Mouse (Mus musculus): ENCODE data around the gene Asrgl1. TPM values are rescaled to one million over a fixed set of nuclear protein-coding genes. Genes with fewer than 3 reads are reported as not detected.
A peak's percentile ranks its signal among the peaks of the same experiment; 100 is the strongest.
"Not testable (repeated sequence)": the region's sequence is repeated elsewhere in the genome, so short reads cannot be mapped to it uniquely, and the experiment has no call there.

The Asrgl1 gene
- polyA plus RNA-seq, 1 experiment from 2014 or later = 11.8 TPM

DNA sequence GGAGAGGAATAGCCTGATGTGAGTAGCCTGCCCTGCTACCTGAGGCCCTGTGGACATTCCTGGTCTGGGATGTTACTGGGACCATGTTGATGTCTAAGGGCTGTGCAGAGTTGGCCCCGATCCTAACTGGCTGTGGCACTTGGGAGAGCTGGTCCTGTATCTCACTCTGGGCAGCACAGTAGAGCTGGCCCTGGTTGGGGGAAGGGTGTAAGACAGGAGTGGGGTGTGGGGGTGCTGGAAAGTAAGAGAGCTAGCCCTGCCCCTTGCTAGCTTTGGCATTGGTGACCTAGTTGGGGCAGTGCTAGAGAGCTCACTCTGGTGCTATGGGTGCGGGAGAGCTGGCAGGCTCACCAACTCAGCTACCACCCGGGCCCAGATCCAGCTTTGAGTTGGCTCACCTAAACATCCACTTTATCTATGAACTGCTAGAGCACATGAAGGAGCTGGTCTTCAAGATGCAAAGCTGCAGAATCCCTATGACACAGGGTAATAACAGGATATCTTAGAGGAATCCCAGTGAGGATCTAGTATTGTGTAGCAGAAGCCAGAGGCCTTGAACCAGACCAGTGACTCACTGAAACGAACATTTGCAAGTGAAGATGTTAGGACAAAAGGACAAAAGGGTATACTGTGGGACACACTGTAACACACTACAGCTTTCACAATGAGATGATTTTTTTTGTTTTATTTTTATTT is 6.8 kb downstream of the Asrgl1 start:
- Histone ChIP-seq H3K9ac (ENCODE audit: low read length) (no peak overlapping the region), H3K4me1 (ENCODE audit: control insufficient read depth, insufficient read depth, low read length) (no peaks in the 10 kb centered on the region; the same call in 1 of the 2 replicates), H3K27me3 (ENCODE audit: control insufficient read depth, insufficient read depth, low read length) (no peaks in the 10 kb centered on the region), H3K4me2 (ENCODE audit: low read depth, low read length) (no peak overlapping the region), H3K36me3 (ENCODE audit: control insufficient read depth, insufficient read depth, low read length) (no peaks in the 10 kb centered on the region), H3K27ac (ENCODE audit: low read length) (no peak overlapping the region), H3K9me3 (replicated peaks; ENCODE audit: control insufficient read depth, low read length) (no peaks in the 10 kb centered on the region), H3K4me3 (replicated peaks; ENCODE audit: low read length) (no peak overlapping the region)
- WGBS = 94% methylated on average over 4 of the region's 4 CpGs
- no peak; the same call in 1 of the 2 replicates for ATAC-seq (ENCODE audit: insufficient read depth, low FRiP score)

DNA sequence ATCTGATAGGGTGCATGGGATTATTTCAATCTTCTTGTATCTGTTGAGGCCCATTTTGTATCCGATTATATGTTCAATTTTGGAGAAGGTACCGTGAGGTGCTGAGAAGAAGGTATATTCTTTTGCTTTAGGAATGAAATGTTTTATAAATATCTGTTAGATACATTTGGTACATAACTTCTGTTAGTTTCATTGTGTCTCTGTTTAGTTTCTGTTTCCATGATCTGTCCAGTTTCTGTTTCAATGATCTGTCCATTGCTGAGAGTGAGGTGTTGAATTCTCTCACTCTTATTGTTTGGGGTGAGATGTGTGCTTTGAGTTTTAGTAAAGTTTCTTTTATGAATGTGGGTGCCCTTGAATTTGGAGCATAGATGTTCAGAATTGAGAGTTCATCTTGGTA is 11.4 kb downstream of the Asrgl1 start:
- H3K9me3 ChIP-seq (replicated peaks; ENCODE audit: control insufficient read depth, low read length); ATAC-seq (ENCODE audit: insufficient read depth, low FRiP score); H3K36me3 ChIP-seq (ENCODE audit: control insufficient read depth, insufficient read depth, low read length); H3K27ac ChIP-seq (ENCODE audit: low read length); H3K9ac ChIP-seq (ENCODE audit: low read length); H3K4me2 ChIP-seq (ENCODE audit: low read depth, low read length); H3K27me3 ChIP-seq (ENCODE audit: control insufficient read depth, insufficient read depth, low read length); H3K4me1 ChIP-seq (ENCODE audit: control insufficient read depth, insufficient read depth, low read length); H3K4me3 ChIP-seq (replicated peaks; ENCODE audit: low read length): not testable (repeated sequence)
- WGBS = 92% methylated on average over 2 of the region's 2 CpGs

- no peaks in the 10 kb centered on the region for H3K9me3 ChIP-seq (replicated peaks; ENCODE audit: control insufficient read depth, low read length)
- no peaks in the 10 kb centered on the region for H3K27me3 ChIP-seq (ENCODE audit: control insufficient read depth, insufficient read depth, low read length)
- no peak overlapping the region for H3K27ac ChIP-seq (ENCODE audit: low read length)
- H3K9ac ChIP-seq (ENCODE audit: low read length) = no peak overlapping the region
- WGBS = 86% methylated on average over 1 of the region's 1 CpGs
- H3K36me3 ChIP-seq (ENCODE audit: control insufficient read depth, insufficient read depth, low read length) = no peaks in the 10 kb centered on the region
- no peak overlapping the region for H3K4me3 ChIP-seq (replicated peaks; ENCODE audit: low read length)
- no peak overlapping the region for H3K4me2 ChIP-seq (ENCODE audit: low read depth, low read length)
- ATAC-seq (ENCODE audit: insufficient read depth, low FRiP score) = no peak
- no peaks in the 10 kb centered on the region for H3K4me1 ChIP-seq (ENCODE audit: control insufficient read depth, insufficient read depth, low read length)
These were observed 13.0 kb downstream of the Asrgl1 start for GRCm38 (mm10) chr19:9122390-9122789.

GRCm38 (mm10) chr19:9119655-9120425 is 15.6 kb downstream of the Asrgl1 start:
- 91% methylated on average over 3 of the region's 3 CpGs for WGBS
- Histone ChIP-seq H3K36me3 (ENCODE audit: control insufficient read depth, insufficient read depth, low read length) (no peaks in the 10 kb centered on the region), H3K27me3 (ENCODE audit: control insufficient read depth, insufficient read depth, low read length) (no peaks in the 10 kb centered on the region), H3K27ac (ENCODE audit: low read length) (no peak overlapping the region), H3K9ac (ENCODE audit: low read length) (no peak overlapping the region), H3K9me3 (replicated peaks; ENCODE audit: control insufficient read depth, low read length) (no peaks in the 10 kb centered on the region), H3K4me2 (ENCODE audit: low read depth, low read length) (no peak overlapping the region), H3K4me3 (replicated peaks; ENCODE audit: low read length) (no peak overlapping the region), H3K4me1 (ENCODE audit: control insufficient read depth, insufficient read depth, low read length) (no peaks in the 10 kb centered on the region)
- no peak for ATAC-seq (ENCODE audit: insufficient read depth, low FRiP score)

- no peaks in the 10 kb centered on the region for H3K27me3 ChIP-seq (ENCODE audit: control insufficient read depth, insufficient read depth, low read length)
- no peaks in the 10 kb centered on the region for H3K9me3 ChIP-seq (replicated peaks; ENCODE audit: control insufficient read depth, low read length)
- no peak overlapping the region for H3K4me2 ChIP-seq (ENCODE audit: low read depth, low read length)
- 68% methylated on average over 5 of the region's 5 CpGs for WGBS
- H3K36me3 ChIP-seq (ENCODE audit: control insufficient read depth, insufficient read depth, low read length) = no peaks in the 10 kb centered on the region
- no peak overlapping the region for H3K27ac ChIP-seq (ENCODE audit: low read length)
- no peaks in the 10 kb centered on the region for H3K4me1 ChIP-seq (ENCODE audit: control insufficient read depth, insufficient read depth, low read length)
- H3K9ac ChIP-seq (ENCODE audit: low read length) = no peak overlapping the region
- ATAC-seq (ENCODE audit: insufficient read depth, low FRiP score) = peak; percentile 40; the same call in 1 of the 2 replicates
- no peak overlapping the region for H3K4me3 ChIP-seq (replicated peaks; ENCODE audit: low read length)
These were observed 18.2 kb downstream of the Asrgl1 start for GRCm38 (mm10) chr19:9117275-9117674.

- Histone ChIP-seq H3K9ac (ENCODE audit: low read length) (no peak overlapping the region), H3K4me3 (replicated peaks; ENCODE audit: low read length) (no peak overlapping the region), H3K4me2 (ENCODE audit: low read depth, low read length) (no peak overlapping the region), H3K36me3 (ENCODE audit: control insufficient read depth, insufficient read depth, low read length) (no peaks in the 10 kb centered on the region), H3K27ac (ENCODE audit: low read length) (no peak overlapping the region), H3K27me3 (ENCODE audit: control insufficient read depth, insufficient read depth, low read length) (no peaks in the 10 kb centered on the region), H3K4me1 (ENCODE audit: control insufficient read depth, insufficient read depth, low read length) (no peaks in the 10 kb centered on the region), H3K9me3 (replicated peaks; ENCODE audit: control insufficient read depth, low read length) (no peaks in the 10 kb centered on the region)
- WGBS = 80% methylated on average over 4 of the region's 4 CpGs
- no peak for ATAC-seq (ENCODE audit: insufficient read depth, low FRiP score)
These were observed 19.2 kb downstream of the Asrgl1 start for GRCm38 (mm10) chr19:9116268-9116667.

DNA sequence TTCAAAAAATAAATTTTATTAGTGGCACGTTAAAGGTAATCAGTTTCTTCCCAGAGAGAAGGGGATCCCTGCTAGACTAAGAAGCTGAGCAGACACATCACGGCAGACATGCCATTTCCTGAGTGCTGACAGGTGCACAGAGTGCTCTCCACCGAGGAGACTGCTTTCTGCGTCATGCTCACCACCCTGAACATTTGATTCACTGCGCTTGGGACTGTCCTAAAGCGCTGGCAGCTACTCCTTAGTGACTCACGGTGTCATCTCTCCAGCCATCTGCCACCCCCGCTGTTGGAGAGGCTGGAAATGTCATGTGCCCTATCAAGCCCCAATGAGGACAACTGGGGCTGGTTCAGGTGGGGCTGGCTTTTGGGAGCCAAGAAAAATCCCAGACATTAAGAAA is 23.4 kb downstream of the Asrgl1 start:
- H3K9ac ChIP-seq (ENCODE audit: low read length) = no peak overlapping the region
- WGBS = 66% methylated on average over 8 of the region's 8 CpGs
- peaks cover 6% of the 10 kb centered on the region for H3K4me1 ChIP-seq (ENCODE audit: control insufficient read depth, insufficient read depth, low read length)
- no peak overlapping the region for H3K4me3 ChIP-seq (replicated peaks; ENCODE audit: low read length)
- no peak overlapping the region for H3K4me2 ChIP-seq (ENCODE audit: low read depth, low read length)
- no peak for ATAC-seq (ENCODE audit: insufficient read depth, low FRiP score)
- no peak overlapping the region for H3K27ac ChIP-seq (ENCODE audit: low read length)
- no peaks in the 10 kb centered on the region for H3K9me3 ChIP-seq (replicated peaks; ENCODE audit: control insufficient read depth, low read length)
- no peaks in the 10 kb centered on the region for H3K36me3 ChIP-seq (ENCODE audit: control insufficient read depth, insufficient read depth, low read length)
- H3K27me3 ChIP-seq (ENCODE audit: control insufficient read depth, insufficient read depth, low read length) = no peaks in the 10 kb centered on the region

DNA sequence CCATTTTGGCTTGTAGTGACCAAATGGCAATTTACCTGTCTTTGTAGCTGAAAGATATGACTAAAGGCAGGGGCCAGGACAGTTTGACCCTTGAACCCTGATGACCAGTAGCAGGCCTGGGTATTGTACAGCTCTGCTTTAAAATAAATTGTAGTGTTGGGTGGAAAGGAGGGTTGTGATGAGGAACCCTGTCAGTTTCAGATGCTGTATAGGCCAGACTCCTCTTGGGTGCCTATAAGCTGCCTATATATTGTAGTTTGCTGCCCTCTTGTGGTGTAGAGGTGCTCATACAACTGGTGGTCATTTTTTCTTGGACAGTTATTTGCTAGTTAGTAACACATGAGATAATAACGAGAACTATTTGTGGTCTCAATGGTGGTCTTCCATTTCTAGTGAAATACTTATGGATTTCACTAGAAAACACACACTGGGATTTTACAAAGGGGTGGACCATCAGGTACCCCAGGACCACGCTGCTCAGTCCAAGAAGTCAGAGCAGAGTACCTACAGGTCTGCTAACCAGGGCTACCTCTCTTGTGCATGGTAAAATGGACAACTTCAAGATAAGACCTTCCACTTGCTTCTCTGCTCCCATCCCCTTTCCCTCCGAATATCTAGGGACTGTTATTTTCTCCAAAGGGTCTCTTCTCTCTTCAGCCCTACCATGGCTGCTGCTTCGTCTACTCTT is 25.1 kb downstream of the Asrgl1 start:
- Histone ChIP-seq H3K4me3 (replicated peaks; ENCODE audit: low read length) (no peak overlapping the region), H3K9ac (ENCODE audit: low read length) (no peak overlapping the region), H3K36me3 (ENCODE audit: control insufficient read depth, insufficient read depth, low read length) (no peaks in the 10 kb centered on the region), H3K9me3 (replicated peaks; ENCODE audit: control insufficient read depth, low read length) (no peaks in the 10 kb centered on the region), H3K27ac (ENCODE audit: low read length) (no peak overlapping the region), H3K4me2 (ENCODE audit: low read depth, low read length) (no peak overlapping the region), H3K4me1 (ENCODE audit: control insufficient read depth, insufficient read depth, low read length) (peaks cover 16% of the 10 kb centered on the region), H3K27me3 (ENCODE audit: control insufficient read depth, insufficient read depth, low read length) (no peaks in the 10 kb centered on the region)
- 55% methylated on average over 4 of the region's 4 CpGs for WGBS
- ATAC-seq (ENCODE audit: insufficient read depth, low FRiP score) = peak; percentile 66; the same call in 1 of the 2 replicates

GRCm38 (mm10) chr19:9108536-9108935 is 26.9 kb downstream of the Asrgl1 start:
- H3K27me3 ChIP-seq (ENCODE audit: control insufficient read depth, insufficient read depth, low read length) = no peaks in the 10 kb centered on the region
- H3K9me3 ChIP-seq (replicated peaks; ENCODE audit: control insufficient read depth, low read length) = no peaks in the 10 kb centered on the region
- no peak overlapping the region for H3K4me3 ChIP-seq (replicated peaks; ENCODE audit: low read length)
- no peak overlapping the region for H3K4me2 ChIP-seq (ENCODE audit: low read depth, low read length)
- H3K27ac ChIP-seq (ENCODE audit: low read length) = no peak overlapping the region
- no peaks in the 10 kb centered on the region for H3K36me3 ChIP-seq (ENCODE audit: control insufficient read depth, insufficient read depth, low read length)
- peaks cover 16% of the 10 kb centered on the region for H3K4me1 ChIP-seq (ENCODE audit: control insufficient read depth, insufficient read depth, low read length)
- WGBS = 74% methylated on average over 1 of the region's 1 CpGs
- H3K9ac ChIP-seq (ENCODE audit: low read length) = no peak overlapping the region
- no peak for ATAC-seq (ENCODE audit: insufficient read depth, low FRiP score)
